Mouse (Mus musculus): ENCODE measurements around the gene Pus10. TPM values are rescaled to one million over a fixed set of nuclear protein-coding genes. Genes with fewer than 3 reads are reported as not detected.
A peak's percentile ranks its signal among the peaks of the same experiment; 100 is the strongest.
"Not testable (repeated sequence)": the region's sequence is repeated elsewhere in the genome, so short reads cannot be mapped to it uniquely, and the experiment has no call there.

Gene Pus10
- polyA plus RNA-seq, 1 experiment from 2014 or later: 17.4 TPM

DNA sequence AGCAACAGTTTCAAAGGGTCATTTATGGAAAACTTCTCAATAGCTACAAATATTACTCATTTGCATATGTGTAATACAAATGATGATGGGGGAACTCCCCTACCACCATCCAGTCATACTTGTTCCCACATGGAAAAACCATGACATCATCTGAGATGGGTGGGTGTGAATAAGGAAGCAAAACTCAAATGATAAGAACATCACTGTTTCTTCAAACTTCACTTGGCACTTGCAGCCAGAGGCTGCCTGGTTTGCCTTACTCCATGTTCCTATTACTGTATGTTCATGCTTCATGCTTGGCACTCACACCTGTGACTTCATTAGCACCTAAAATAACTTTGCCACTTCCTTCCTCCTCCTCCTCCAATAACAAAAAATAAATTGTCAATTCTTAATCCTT lies 88.9 kb downstream of the Pus10 start:
- H3K79me2 ChIP-seq (ENCODE audit: inconsistent target): peaks cover 100% of the 10 kb centered on the region
- H3K27ac ChIP-seq: no peak overlapping the region
- peaks cover 45% of the 10 kb centered on the region for H3K36me3 ChIP-seq (ENCODE audit: inconsistent target)
- H3K4me3 ChIP-seq (ENCODE audit: inconsistent target): no peak overlapping the region

DNA sequence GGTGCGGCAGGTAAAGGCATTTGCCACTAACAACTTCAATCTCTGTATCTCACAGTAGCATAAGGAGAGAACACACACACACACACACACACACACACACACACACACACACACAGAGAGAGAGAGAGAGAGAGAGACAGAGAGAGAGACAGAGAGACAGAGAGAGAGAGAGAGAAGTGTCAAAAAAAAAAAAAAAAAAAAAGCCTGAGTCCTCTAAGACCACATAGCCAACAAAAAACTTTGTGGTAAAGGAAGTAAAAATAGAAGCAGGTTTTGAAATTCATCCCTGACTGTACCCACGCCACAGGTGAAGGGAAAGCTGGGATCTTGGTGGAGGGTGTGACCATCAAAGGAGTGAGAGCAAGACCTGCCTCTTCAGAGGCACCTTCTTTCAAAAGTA lies 92.7 kb downstream of the Pus10 start:
- H3K4me3 ChIP-seq (ENCODE audit: inconsistent target): no peak overlapping the region
- H3K79me2 ChIP-seq (ENCODE audit: inconsistent target): peaks cover 100% of the 10 kb centered on the region
- 0% methylated on average over 1 of the region's 2 CpGs for WGBS (ENCODE audit: missing documents)
- H3K36me3 ChIP-seq (ENCODE audit: inconsistent target): peaks cover 33% of the 10 kb centered on the region
- no peak overlapping the region for H3K27ac ChIP-seq

DNA sequence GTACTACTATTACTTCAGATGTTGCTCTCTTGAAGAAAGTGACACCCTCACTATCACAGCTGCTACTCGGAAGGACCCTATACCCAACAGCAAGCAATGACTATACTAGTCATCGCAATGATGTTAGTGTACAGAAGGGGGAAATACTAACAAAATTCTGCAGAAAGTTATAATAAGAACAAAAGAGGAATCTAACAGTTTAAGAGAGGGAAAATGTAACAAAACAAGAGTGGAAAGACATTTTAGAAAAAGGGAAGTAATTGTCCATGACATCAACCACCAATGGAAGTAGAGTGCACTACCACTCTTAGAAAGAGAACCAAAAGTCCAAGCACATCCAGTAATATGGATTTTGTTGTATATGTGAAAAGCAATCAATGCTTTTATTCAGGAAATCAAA lies 97.2 kb downstream of the Pus10 start:
- peaks cover 14% of the 10 kb centered on the region for H3K36me3 ChIP-seq (ENCODE audit: inconsistent target)
- no peak overlapping the region for H3K4me3 ChIP-seq (ENCODE audit: inconsistent target)
- H3K27ac ChIP-seq: no peak overlapping the region
- H3K79me2 ChIP-seq (ENCODE audit: inconsistent target): peaks cover 100% of the 10 kb centered on the region
- 56% methylated on average over 2 of the region's 2 CpGs for WGBS (ENCODE audit: missing documents)

DNA sequence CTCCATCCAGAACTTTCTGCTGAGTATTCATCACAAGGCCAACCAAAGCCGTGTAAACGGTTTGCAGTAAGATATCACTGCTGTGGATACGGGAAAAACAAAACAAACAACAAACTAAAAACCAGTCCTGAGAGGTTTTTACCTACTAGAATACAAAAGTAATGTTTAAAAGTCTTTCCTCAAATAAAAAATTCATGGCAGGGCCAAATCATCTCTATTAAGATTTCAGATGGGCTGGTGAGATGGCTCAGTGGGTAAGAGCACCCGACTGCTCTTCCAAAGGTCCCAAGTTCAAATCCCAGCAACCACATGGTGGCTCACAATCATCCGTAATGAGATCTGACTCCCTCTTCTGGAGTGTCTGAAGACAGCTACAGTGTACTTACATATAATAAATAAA lies 101.9 kb downstream of the Pus10 start:
- 91% methylated on average over 3 of the region's 5 CpGs for WGBS (ENCODE audit: missing documents)
- not testable (repeated sequence) for H3K36me3 ChIP-seq (ENCODE audit: inconsistent target); H3K27ac ChIP-seq; H3K4me3 ChIP-seq (ENCODE audit: inconsistent target)
- peaks cover 72% of the 10 kb centered on the region for H3K79me2 ChIP-seq (ENCODE audit: inconsistent target)

DNA sequence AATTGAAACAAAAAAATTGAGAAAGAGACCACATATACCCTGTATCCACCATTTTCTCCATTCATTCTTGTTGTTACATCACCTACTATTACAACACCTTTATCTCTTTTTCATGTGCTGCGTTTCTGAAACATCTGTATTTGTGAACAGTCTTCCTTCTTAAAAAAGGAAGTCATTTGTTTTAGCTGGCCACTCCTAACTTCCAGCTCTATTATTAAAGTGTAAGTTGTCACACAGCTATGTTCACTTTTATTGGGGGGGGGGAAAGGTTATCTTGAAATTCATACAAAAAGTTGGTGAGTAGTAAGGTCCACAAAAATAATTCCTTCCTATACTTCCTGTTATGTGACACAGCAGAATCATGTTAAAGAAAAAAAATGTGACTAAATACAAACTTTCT lies 102.5 kb downstream of the Pus10 start:
- peaks cover 67% of the 10 kb centered on the region for H3K79me2 ChIP-seq (ENCODE audit: inconsistent target)
- no peaks in the 10 kb centered on the region for H3K36me3 ChIP-seq (ENCODE audit: inconsistent target)
- peak overlapping the region; percentile 92 for H3K27ac ChIP-seq
- 0% methylated on average over 1 of the region's 1 CpGs for WGBS (ENCODE audit: missing documents)
- H3K4me3 ChIP-seq (ENCODE audit: inconsistent target): no peak overlapping the region; the same call in 1 of the 2 replicates

DNA sequence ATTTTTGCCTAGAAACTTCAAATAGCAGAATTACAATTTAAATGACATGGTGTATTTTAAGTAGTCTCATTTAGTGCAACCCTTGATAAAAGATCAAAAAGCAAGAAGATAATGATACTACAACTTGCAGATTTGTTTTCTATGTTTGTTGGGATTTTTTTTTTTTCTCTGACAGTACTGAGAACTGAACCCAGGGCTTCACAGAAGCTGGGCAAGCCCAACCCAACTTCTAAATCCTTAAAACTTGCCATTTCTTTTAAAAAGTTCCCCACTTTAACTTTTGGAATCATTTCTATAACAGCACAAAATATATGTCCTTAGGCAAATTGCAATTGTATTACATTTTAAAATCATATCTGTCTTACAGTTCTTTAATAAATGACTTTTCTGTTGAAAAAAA lies 103.6 kb downstream of the Pus10 start:
- Histone ChIP-seq H3K36me3 (ENCODE audit: inconsistent target) (no peaks in the 10 kb centered on the region), H3K4me3 (ENCODE audit: inconsistent target) (peak overlapping the region; percentile 77), H3K27ac (peak overlapping the region; percentile 92), H3K79me2 (ENCODE audit: inconsistent target) (peaks cover 56% of the 10 kb centered on the region)

DNA sequence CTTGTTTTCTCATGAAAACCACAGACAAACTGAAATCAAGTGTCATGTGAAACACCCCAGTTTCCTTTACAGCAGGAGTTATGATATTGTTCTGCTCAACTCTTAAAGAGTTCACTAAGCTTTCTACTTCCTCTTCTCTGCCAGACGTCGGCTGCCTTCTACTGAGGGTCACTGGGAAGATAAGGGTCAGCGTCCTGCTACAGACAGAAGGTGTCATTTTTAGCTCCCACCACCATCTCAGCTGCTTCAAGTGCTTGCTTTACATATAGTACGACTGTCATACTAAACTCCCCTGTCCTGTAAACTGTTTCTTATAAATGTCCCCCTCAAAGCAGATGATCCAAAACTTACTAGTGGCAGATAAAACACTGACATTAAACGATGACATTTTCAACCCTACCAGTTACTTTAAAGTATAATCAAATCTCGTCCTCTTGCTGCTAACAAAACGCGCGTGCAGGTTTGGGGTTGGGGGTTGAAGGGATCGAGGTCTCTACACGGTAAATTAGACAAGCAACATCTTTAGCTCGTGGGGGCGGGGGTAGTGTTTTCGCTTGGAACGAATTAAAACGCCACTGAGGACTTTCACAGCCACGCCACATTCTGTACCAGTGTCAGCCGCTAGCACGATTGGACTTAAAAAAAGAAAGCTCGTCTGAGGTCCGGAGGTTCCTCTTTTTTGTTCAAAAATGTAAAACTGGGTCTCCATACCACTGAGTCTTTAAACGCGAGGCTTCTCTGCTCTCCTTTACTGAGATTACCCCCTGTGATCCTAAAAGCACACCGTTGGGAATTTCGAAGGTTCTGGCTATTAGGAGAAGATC lies 104.4 kb downstream of the Pus10 start:
- Histone ChIP-seq H3K27ac (peak overlapping the region; percentile 92), H3K79me2 (ENCODE audit: inconsistent target) (peaks cover 47% of the 10 kb centered on the region), H3K4me3 (ENCODE audit: inconsistent target) (peak overlapping the region; percentile 77), H3K36me3 (ENCODE audit: inconsistent target) (no peaks in the 10 kb centered on the region)
- under 1% methylated on average over 25 of the region's 25 CpGs for WGBS (ENCODE audit: missing documents)

DNA sequence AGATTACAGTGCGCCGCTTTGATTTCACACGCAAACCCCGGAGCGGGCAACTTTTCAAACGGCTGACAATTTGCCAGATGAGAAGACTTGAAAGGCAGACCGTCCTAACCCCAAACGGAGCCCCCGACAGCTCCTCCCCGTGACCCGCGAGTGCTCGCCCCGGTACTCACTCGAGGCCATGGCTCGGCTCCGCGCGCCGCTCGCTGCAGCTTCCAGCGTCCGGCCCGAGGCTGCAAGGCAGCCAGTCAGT lies 105.0 kb downstream of the Pus10 start:
- Histone ChIP-seq H3K4me3 (ENCODE audit: inconsistent target) (peak overlapping the region; percentile 77), H3K27ac (peak overlapping the region; percentile 92), H3K36me3 (ENCODE audit: inconsistent target) (no peaks in the 10 kb centered on the region), H3K79me2 (ENCODE audit: inconsistent target) (peaks cover 42% of the 10 kb centered on the region)
- under 1% methylated on average over 23 of the region's 24 CpGs for WGBS (ENCODE audit: missing documents)

DNA sequence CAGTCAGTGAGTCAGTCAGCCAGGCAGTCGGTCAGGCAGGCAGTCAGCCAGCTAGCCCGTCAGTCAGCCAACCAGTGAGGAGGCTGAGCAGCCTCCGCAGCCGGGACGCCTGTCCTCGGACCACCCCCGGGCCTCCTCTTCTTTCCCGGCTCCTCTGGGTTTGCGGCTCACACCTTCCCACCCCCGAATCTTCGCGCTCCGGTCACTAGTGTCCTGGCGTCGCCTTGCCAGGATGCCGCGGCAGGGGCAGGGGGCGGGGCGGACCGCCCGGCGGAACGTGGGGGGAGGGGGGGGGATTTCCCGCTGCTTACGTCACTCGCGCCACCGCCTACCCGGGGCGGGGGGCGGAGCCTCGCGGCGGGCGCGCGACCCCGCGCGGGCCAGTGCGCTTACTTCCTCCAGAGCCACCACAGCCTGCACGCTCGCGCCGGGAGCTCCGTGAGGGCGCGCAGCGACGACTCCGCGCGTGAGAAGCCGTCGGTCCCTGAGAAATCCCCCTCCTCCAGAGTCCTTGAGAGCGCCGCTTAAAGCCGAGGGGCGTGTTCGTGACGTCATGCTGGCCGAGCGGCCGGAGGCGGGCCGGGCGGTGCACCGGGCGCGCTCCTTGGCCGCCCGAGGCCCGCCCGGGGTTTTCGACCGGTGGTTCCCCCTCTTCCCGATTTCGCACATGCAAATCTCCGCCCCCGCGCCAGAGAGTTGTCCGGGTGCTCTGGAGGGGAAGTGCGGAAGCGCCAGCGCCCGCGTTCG lies 105.5 kb downstream of the Pus10 start, which contains the start of gene Rel:
Gene Rel (minus strand): TSS at position 211 of the 747 bp plus-strand sequence.
- Histone ChIP-seq H3K36me3 (ENCODE audit: inconsistent target) (no peaks in the 10 kb centered on the region), H3K79me2 (ENCODE audit: inconsistent target) (peaks cover 37% of the 10 kb centered on the region), H3K4me3 (ENCODE audit: inconsistent target) (peak within 1 kb of the TSS; percentile 77), H3K27ac (peak within 1 kb of the TSS; percentile 92)
- under 1% methylated on average over 51 of the region's 88 CpGs for WGBS (ENCODE audit: missing documents)

DNA sequence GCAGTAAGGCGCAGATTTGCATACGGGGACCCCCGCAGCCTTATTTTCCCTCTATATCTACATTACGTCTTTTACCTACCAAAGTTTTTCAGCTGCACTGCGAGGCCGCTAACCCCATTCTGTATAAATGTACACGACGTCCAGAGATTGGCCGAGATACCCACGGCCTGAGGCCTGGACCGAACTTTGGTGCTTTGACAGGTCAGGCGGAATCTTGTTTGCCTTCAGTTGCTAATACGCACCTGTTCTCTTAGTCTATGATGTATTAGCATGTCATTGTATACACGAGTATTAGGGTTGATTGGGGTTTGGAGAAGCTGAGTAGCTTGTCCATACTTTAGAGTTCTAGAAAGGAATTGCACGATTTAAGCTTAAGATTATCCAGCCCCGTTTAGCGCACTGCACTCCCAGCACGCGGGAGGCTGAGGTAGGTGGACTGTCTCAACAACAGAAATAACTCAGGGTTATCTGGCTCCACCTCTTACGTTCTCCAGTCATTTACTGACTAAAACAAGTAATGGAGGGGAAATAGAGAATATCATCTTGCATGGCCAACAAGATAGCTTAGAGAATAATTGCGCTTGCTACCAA lies 106.1 kb downstream of the Pus10 start:
- H3K27ac ChIP-seq: peak overlapping the region; percentile 76
- 12% methylated on average over 21 of the region's 21 CpGs for WGBS (ENCODE audit: missing documents)
- H3K4me3 ChIP-seq (ENCODE audit: inconsistent target): peak overlapping the region; percentile 52
- H3K36me3 ChIP-seq (ENCODE audit: inconsistent target): no peaks in the 10 kb centered on the region
- H3K79me2 ChIP-seq (ENCODE audit: inconsistent target): peaks cover 30% of the 10 kb centered on the region

DNA sequence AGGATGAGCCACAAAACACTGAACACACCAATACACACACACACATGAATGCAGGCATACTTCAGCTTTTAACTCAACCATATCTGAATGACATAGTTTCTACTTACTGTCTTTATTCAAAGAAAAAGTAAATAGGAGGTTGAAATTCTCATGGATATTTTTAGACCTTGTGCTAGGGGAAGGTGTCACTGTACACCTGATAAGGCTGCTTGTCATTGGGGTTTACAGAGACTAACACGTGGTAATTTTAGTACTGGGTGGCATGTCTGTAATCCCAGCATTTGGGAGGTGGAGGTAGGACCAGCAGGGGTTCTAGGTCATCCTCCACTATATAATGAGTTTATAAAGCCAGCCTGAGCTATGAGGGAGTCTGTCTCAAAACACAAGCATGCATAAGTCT lies 107.0 kb downstream of the Pus10 start:
- Histone ChIP-seq H3K27ac (no peak overlapping the region), H3K36me3 (ENCODE audit: inconsistent target) (no peaks in the 10 kb centered on the region), H3K4me3 (ENCODE audit: inconsistent target) (no peak overlapping the region), H3K79me2 (ENCODE audit: inconsistent target) (peaks cover 21% of the 10 kb centered on the region)
- 69% methylated on average over 1 of the region's 1 CpGs for WGBS (ENCODE audit: missing documents)

DNA sequence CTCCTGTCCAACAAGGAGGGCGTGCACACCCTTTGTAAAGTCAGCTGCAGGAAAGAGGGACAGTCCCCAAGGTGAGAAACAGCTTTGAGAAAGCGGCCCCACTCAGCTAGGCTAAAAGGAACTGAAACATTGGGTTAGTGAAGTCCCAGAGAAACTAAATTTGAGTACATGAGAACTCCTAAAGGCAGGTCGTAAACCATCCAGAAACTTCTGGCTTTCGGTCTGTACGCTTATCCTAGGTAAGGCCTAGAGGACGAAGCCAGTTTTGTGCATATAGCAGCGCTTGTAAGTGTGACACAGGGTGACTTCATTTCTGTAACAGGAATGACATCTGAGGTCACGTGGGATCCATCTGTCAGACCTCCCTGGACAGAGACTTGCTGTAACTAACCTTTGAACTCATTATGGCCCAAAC lies 113.3 kb downstream of the Pus10 start:
- Histone ChIP-seq H3K4me3 (ENCODE audit: inconsistent target) (no peak overlapping the region), H3K79me2 (ENCODE audit: inconsistent target) (no peaks in the 10 kb centered on the region), H3K36me3 (ENCODE audit: inconsistent target) (no peaks in the 10 kb centered on the region), H3K27ac (no peak overlapping the region)
- WGBS (ENCODE audit: missing documents): 73% methylated on average over 8 of the region's 8 CpGs

DNA sequence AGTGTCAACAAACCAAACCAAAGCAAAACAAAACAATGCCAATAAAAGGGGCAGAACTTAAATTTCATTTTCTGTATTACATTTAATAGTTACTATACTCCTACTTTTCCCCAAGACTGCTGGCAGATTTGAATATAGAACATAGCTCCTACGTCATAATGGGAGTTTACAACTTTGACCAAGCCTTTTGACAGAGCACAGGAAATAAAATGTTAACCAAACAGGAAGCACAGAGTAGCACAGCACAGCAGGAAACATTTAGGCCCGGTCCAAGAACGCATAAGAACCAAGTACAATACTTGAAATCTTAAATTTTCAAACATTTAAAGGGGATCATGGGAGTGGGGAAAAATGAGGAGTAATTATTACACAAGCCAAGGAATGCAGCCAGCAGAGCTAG lies 116.6 kb downstream of the Pus10 start:
- Histone ChIP-seq H3K79me2 (ENCODE audit: inconsistent target) (no peaks in the 10 kb centered on the region), H3K27ac (no peak overlapping the region), H3K4me3 (ENCODE audit: inconsistent target) (no peak overlapping the region), H3K36me3 (ENCODE audit: inconsistent target) (no peaks in the 10 kb centered on the region)
- WGBS (ENCODE audit: missing documents): 31% methylated on average over 3 of the region's 3 CpGs
